Mouse (Mus musculus) left cerebral cortex, adult 2 months (tissue): ENCODE data around the gene Cyp2c23. TPM values are rescaled to one million over a fixed set of nuclear protein-coding genes. Genes with fewer than 3 reads are reported as not detected.
A peak's percentile ranks its signal among the peaks of the same experiment; 100 is the strongest.

ENCODE experiments used
- DNase-seq, 2 experiments: peaks; one replicate each; pipeline ENCODE4 v3.0.0; 2021 to 2022; ENCODE audit warnings: low spot score in 2 of 2, mixed read lengths in 1 of 2; ENCODE audit errors: extremely low spot score in 1 of 2
- H3K27ac ChIP-seq: fragments of 200-600 bp; 2 replicates; pipeline ENCODE4 v1.8.1; 2022
- H3K4me3 ChIP-seq: fragments of 200-600 bp; 2 replicates; pipeline ENCODE4 v1.8.1; 2022
- CTCF ChIP-seq: fragments of 200-600 bp; IDR thresholded peaks from 2 replicates; pipeline ENCODE4 v1.8.1; 2022; ENCODE audit warnings: antibody characterized with exemption, mild to moderate bottlenecking, moderate library complexity
- intact Hi-C: fragments of 180-260 bp; cut with DNase I; formaldehyde crosslinking; loops from one replicate; pipeline ENCODE4 v1.15.1; 2025
- total RNA-seq, 2 experiments: library from RNA; stranded (reverse); gene quantifications; 2 replicates each; pipeline ENCODE4 v1.2.3; 2021

Cyp2c23 gene
- total RNA-seq, 2 experiments from 2014 or later = 0.19 to 0.25 TPM

GRCm38 (mm10) chr19:43986069-43986794, 42.8 kb downstream of the Cyp2c23 start, which contains the start of gene Cpn1:
Gene Cpn1, minus strand, starts transcription at chr19:43986556.
- DNase-seq = no peak
- H3K27ac ChIP-seq = no peak within 1 kb of the TSS
- intact Hi-C loops = no loop called here
- no peak within 1 kb of the TSS for H3K4me3 ChIP-seq
- TF ChIP-seq CTCF = no peak

GRCm38 (mm10) chr19:43981992-43982391, 47.0 kb downstream of the Cyp2c23 start:
- Histone ChIP-seq H3K27ac (no peak overlapping the region), H3K4me3 (no peak overlapping the region)
- intact Hi-C loops = no loop called here
- TF ChIP-seq CTCF = no peak
- DNase-seq = no peak

- H3K4me3 ChIP-seq = no peak overlapping the region
- H3K27ac ChIP-seq = no peak overlapping the region
- DNase-seq = no peak
- no peak for TF ChIP-seq CTCF
- intact Hi-C loops = no loop called here
Observed at GRCm38 (mm10) chr19:43980711-43981110, 48.3 kb downstream of the Cyp2c23 start.

GRCm38 (mm10) chr19:43977799-43978198, 51.2 kb downstream of the Cyp2c23 start:
- no peak overlapping the region for H3K4me3 ChIP-seq
- H3K27ac ChIP-seq = no peak overlapping the region
- DNase-seq = no peak
- intact Hi-C loops = no loop called here
- no peak for TF ChIP-seq CTCF

- DNase-seq = no peak
- Histone ChIP-seq H3K4me3 (no peak overlapping the region), H3K27ac (no peak overlapping the region)
- no peak for TF ChIP-seq CTCF
- intact Hi-C loops = no loop called here
Observed at GRCm38 (mm10) chr19:43976661-43977060, 52.3 kb downstream of the Cyp2c23 start.

GRCm38 (mm10) chr19:43974221-43974620, 54.8 kb downstream of the Cyp2c23 start:
- intact Hi-C loops = no loop called here
- no peak overlapping the region for H3K4me3 ChIP-seq
- DNase-seq = no peak
- no peak overlapping the region for H3K27ac ChIP-seq
- no peak for TF ChIP-seq CTCF

- no peak for DNase-seq
- intact Hi-C loops = no loop called here
- Histone ChIP-seq H3K27ac (no peak overlapping the region), H3K4me3 (no peak overlapping the region)
- no peak for TF ChIP-seq CTCF
Observed at GRCm38 (mm10) chr19:43973711-43974110, 55.3 kb downstream of the Cyp2c23 start.

- intact Hi-C loops = no loop called here
Observed at GRCm38 (mm10) chr19:43972129-43972528, 56.9 kb downstream of the Cyp2c23 start.

GRCm38 (mm10) chr19:43968436-43969026, 60.5 kb downstream of the Cyp2c23 start:
- no peak for DNase-seq
- Histone ChIP-seq H3K27ac (no peak overlapping the region), H3K4me3 (no peak overlapping the region)
- intact Hi-C loops = no loop called here
- TF ChIP-seq CTCF = no peak

More at GRCm38 (mm10) chr19:43972129-43972528, 56.9 kb downstream of the Cyp2c23 start:
- Histone ChIP-seq H3K4me3 (no peak overlapping the region), H3K27ac (no peak overlapping the region)
- DNase-seq = no peak
- TF ChIP-seq CTCF = no peak

GRCm38 (mm10) chr19:43966481-43966880, 62.5 kb downstream of the Cyp2c23 start:
- Histone ChIP-seq H3K27ac (no peak overlapping the region), H3K4me3 (no peak overlapping the region)
- TF ChIP-seq CTCF = no peak
- no peak for DNase-seq
- intact Hi-C loops = no loop called here

- intact Hi-C loops = no loop called here
- no peak overlapping the region for H3K4me3 ChIP-seq
- no peak for TF ChIP-seq CTCF
- DNase-seq = no peak
- no peak overlapping the region for H3K27ac ChIP-seq
Observed at GRCm38 (mm10) chr19:43965496-43966085, 63.4 kb downstream of the Cyp2c23 start.

- H3K4me3 ChIP-seq = no peak overlapping the region
- DNase-seq = no peak
- intact Hi-C loops = no loop called here
- TF ChIP-seq CTCF = no peak
- no peak overlapping the region for H3K27ac ChIP-seq
Observed at GRCm38 (mm10) chr19:43962795-43963194, 66.2 kb downstream of the Cyp2c23 start.

GRCm38 (mm10) chr19:43961185-43961584, 67.8 kb downstream of the Cyp2c23 start:
- Histone ChIP-seq H3K27ac (no peak overlapping the region), H3K4me3 (no peak overlapping the region)
- TF ChIP-seq CTCF = peak; percentile 42
- DNase-seq = no peak
- intact Hi-C loops = no loop called here
